In genomic region chr2:35445610-35446009, GRCm38 (mm10) we compare ENCODE assay signal across 13 mouse cellular contexts. TPM values are rescaled to one million over a fixed set of nuclear protein-coding genes. Genes with fewer than 3 reads are reported as not detected.
A peak's percentile ranks its signal among the peaks of the same experiment; 100 is the strongest.
DNase-seq lines count a peak whose midpoint lies in the region; ATAC-seq lines count a peak whose summit lies in the region.
"Had no signal": no experiment of that assay in that cellular context is flagged by ENCODE, and none has a peak within 500 bp of the region (broad histone marks: within the 10 kb centered on the region; RNA-seq: fewer than 3 reads in every experiment).

No protein-coding gene starts in this region.

- no peaks in the 10 kb centered on the region for H3K9me3 ChIP-seq in kidney, embryonic 15.5 days (replicated peaks)
- H3K9me3 ChIP-seq in limb, embryonic 13.5 days, result no peaks in the 10 kb centered on the region
- H3K9me3 ChIP-seq in hindbrain, embryonic 11.5 days (ENCODE audit: control insufficient read depth, low read length), result no peaks in the 10 kb centered on the region
- H3K9me3 ChIP-seq: forebrain, embryonic 12.5 days; hindbrain, embryonic 12.5 days; midbrain, embryonic 15.5 days had no signal

- H3K4me2 ChIP-seq in kidney, embryonic 15.5 days, result no peak overlapping the region
- H3K4me2 ChIP-seq in limb, embryonic 13.5 days (replicated peaks), result 0 out of 2 replicates have a peak overlapping the region, but pooled peaks have one; percentile 30
- H3K4me2 ChIP-seq in hindbrain, embryonic 11.5 days (replicated peaks; ENCODE audit: low read depth, low read length), result no peak overlapping the region
- H3K4me2 ChIP-seq: forebrain, embryonic 12.5 days; hindbrain, embryonic 12.5 days; midbrain, embryonic 15.5 days had no signal

- WGBS in kidney, embryonic 15.5 days, result 50% methylated on average over 7 of the region's 7 CpGs
- WGBS in limb, embryonic 13.5 days, result 66% methylated on average over 7 of the region's 7 CpGs
- 79% methylated on average over 7 of the region's 7 CpGs for WGBS in hindbrain, embryonic 11.5 days

- H3K9ac ChIP-seq in kidney, embryonic 15.5 days, result no peak overlapping the region
- 0 out of 2 replicates have a peak overlapping the region, but pooled peaks have one; percentile 31 for H3K9ac ChIP-seq in limb, embryonic 13.5 days
- H3K9ac ChIP-seq in hindbrain, embryonic 11.5 days (ENCODE audit: low read depth, low read length), result no peak overlapping the region
- H3K9ac ChIP-seq: forebrain, embryonic 12.5 days; hindbrain, embryonic 12.5 days; midbrain, embryonic 15.5 days had no signal

- no peak for DNase-seq in kidney, adult 11 months
- DNase-seq in 416B (ENCODE audit: low read depth), result peak; percentile 82
- peak; percentile 50 for DNase-seq in NIH3T3 (ENCODE audit: low read depth)
- DNase-seq in hindbrain, embryonic 11.5 days (ENCODE audit: low spot score), result no peak
- DNase-seq in spleen, postnatal 4 days (ENCODE audit: low spot score in 2 of 2), result no peak
- no peak for DNase-seq in spleen, adult 12 weeks (ENCODE audit: low spot score)
- DNase-seq: cerebellum, adult 11 months; layer of hippocampus, postnatal 36 days had no signal

- H3K36me3 ChIP-seq in kidney, embryonic 15.5 days, result no peaks in the 10 kb centered on the region
- no peaks in the 10 kb centered on the region for H3K36me3 ChIP-seq in limb, embryonic 13.5 days
- no peaks in the 10 kb centered on the region for H3K36me3 ChIP-seq in hindbrain, embryonic 11.5 days (ENCODE audit: control insufficient read depth, insufficient read depth, low read length)
- H3K36me3 ChIP-seq: forebrain, embryonic 12.5 days; hindbrain, embryonic 12.5 days; midbrain, embryonic 15.5 days had no signal

- no peak overlapping the region for H3K4me3 ChIP-seq in kidney, embryonic 15.5 days (replicated peaks)
- H3K4me3 ChIP-seq in limb, embryonic 13.5 days, result no peak overlapping the region
- H3K4me3 ChIP-seq in hindbrain, embryonic 11.5 days (ENCODE audit: low read depth, low read length), result no peak overlapping the region
- H3K4me3 ChIP-seq: forebrain, embryonic 12.5 days; hindbrain, embryonic 12.5 days; midbrain, embryonic 15.5 days had no signal

- H3K4me1 ChIP-seq in kidney, embryonic 15.5 days, result peaks cover 91% of the 10 kb centered on the region
- peaks cover 82% of the 10 kb centered on the region for H3K4me1 ChIP-seq in limb, embryonic 13.5 days
- H3K4me1 ChIP-seq in hindbrain, embryonic 11.5 days (replicated peaks; ENCODE audit: control insufficient read depth, insufficient read depth, low read length), result no peaks in the 10 kb centered on the region
- H3K4me1 ChIP-seq: midbrain, embryonic 15.5 days had no signal

- H3K27me3 ChIP-seq in kidney, embryonic 15.5 days, result no peaks in the 10 kb centered on the region
- H3K27me3 ChIP-seq in limb, embryonic 13.5 days, result peaks cover 16% of the 10 kb centered on the region
- H3K27me3 ChIP-seq in hindbrain, embryonic 11.5 days (ENCODE audit: control insufficient read depth, insufficient read depth, low read length), result no peaks in the 10 kb centered on the region
- H3K27me3 ChIP-seq: forebrain, embryonic 12.5 days; hindbrain, embryonic 12.5 days; midbrain, embryonic 15.5 days had no signal

- no peak for ATAC-seq in kidney, embryonic 15.5 days (replicated peaks; ENCODE audit: low FRiP score)
- ATAC-seq in limb, embryonic 13.5 days (ENCODE audit: low FRiP score, low read depth), result no peak
- ATAC-seq in hindbrain, embryonic 11.5 days (ENCODE audit: low FRiP score), result no peak
- ATAC-seq: midbrain, embryonic 15.5 days had no signal

- peak overlapping the region; percentile 79 for H3K27ac ChIP-seq in kidney, embryonic 15.5 days
- H3K27ac ChIP-seq in limb, embryonic 13.5 days, result 0 out of 2 replicates have a peak overlapping the region, but pooled peaks have one; percentile 40
- no peak overlapping the region for H3K27ac ChIP-seq in hindbrain, embryonic 11.5 days (ENCODE audit: low read depth, low read length)
- H3K27ac ChIP-seq: forebrain, embryonic 12.5 days; hindbrain, embryonic 12.5 days; midbrain, embryonic 15.5 days had no signal

RNA-seq across cellular contexts. Expression of gene Ggta1, which starts 17.4 kb away (rescaled TPM):
- polyA plus RNA-seq in kidney, embryonic 15.5 days (2015; fragmentation: Nextera tagmentation; extraction: Ambion mirVana), result 20.5 and 22.3 TPM in 2 replicates
- 18.3 and 19.6 TPM in 2 replicates for polyA plus RNA-seq in limb, embryonic 13.5 days (2015; fragmentation: Nextera tagmentation; extraction: Ambion mirVana)
- 5.6 and 5.9 TPM in 2 replicates for polyA plus RNA-seq in hindbrain, embryonic 11.5 days (2014; fragmentation: Nextera tagmentation; extraction: Ambion mirVana)

RNA-seq across cellular contexts. Expression of gene 4930402F06Rik, which starts 48.6 kb away (rescaled TPM):
- not detected in 2 replicates for polyA plus RNA-seq in kidney, embryonic 15.5 days (2015; fragmentation: Nextera tagmentation; extraction: Ambion mirVana)
- not detected in 2 replicates for polyA plus RNA-seq in limb, embryonic 13.5 days (2015; fragmentation: Nextera tagmentation; extraction: Ambion mirVana)
- polyA plus RNA-seq in hindbrain, embryonic 11.5 days (2014; fragmentation: Nextera tagmentation; extraction: Ambion mirVana), result not detected in 2 replicates
- polyA plus RNA-seq: forebrain, embryonic 12.5 days; hindbrain, embryonic 12.5 days; midbrain, embryonic 15.5 days had no signal

Comparison
In these comparisons a context has a peak if more than half of its experiments do, and no peak if none do; other contexts are left out.
1. DNase-seq: peak in 416B (single experiment) and NIH3T3 (single experiment); none in kidney, adult 11 months (single experiment), hindbrain, embryonic 11.5 days (single experiment), spleen, postnatal 4 days (0 of 2) and spleen, adult 12 weeks (single experiment).